Mouse (Mus musculus): Measurements from ENCODE around the gene Ccdc92b. TPM values are rescaled to one million over a fixed set of nuclear protein-coding genes. Genes with fewer than 3 reads are reported as not detected.

Gene Ccdc92b
- total and polyA plus RNA-seq, 2 experiments: 0.06 to 0.09 TPM

GRCm38 (mm10) chr11:74631880-74632789 is 12.7 kb downstream of the Ccdc92b start:
- 85% methylated on average over 7 of the region's 7 CpGs for WGBS
- DNase-seq (ENCODE audit: extremely low read depth, low read depth, low spot score): no peak
- H3K79me2 ChIP-seq (ENCODE audit: control insufficient read depth, insufficient read depth, low read length): no peaks in the 10 kb centered on the region
- no peaks in the 10 kb centered on the region for H3K27me3 ChIP-seq (ENCODE audit: control insufficient read depth, insufficient read depth, low read length)
- no peak overlapping the region for H3K4me3 ChIP-seq (ENCODE audit: insufficient read depth, low read depth, low read length)
- H3K36me3 ChIP-seq (ENCODE audit: control insufficient read depth, insufficient read depth, low read length): no peaks in the 10 kb centered on the region
- no peak overlapping the region for H3K9ac ChIP-seq (ENCODE audit: low read depth, low read length)
- H3K27ac ChIP-seq (replicated peaks; ENCODE audit: insufficient read depth, low read depth, low read length): no peak overlapping the region
- H3K4me1 ChIP-seq (ENCODE audit: control insufficient read depth, insufficient read depth, low read length): no peaks in the 10 kb centered on the region
- TF ChIP-seq CTCF (IDR thresholded peaks at IDR 0.05; ENCODE audit: low read depth, low read length): no peak
- TF ChIP-seq POLR2A (IDR thresholded peaks at IDR 0.05; ENCODE audit: extremely low read depth, insufficient read depth, low read length): no peak

DNA sequence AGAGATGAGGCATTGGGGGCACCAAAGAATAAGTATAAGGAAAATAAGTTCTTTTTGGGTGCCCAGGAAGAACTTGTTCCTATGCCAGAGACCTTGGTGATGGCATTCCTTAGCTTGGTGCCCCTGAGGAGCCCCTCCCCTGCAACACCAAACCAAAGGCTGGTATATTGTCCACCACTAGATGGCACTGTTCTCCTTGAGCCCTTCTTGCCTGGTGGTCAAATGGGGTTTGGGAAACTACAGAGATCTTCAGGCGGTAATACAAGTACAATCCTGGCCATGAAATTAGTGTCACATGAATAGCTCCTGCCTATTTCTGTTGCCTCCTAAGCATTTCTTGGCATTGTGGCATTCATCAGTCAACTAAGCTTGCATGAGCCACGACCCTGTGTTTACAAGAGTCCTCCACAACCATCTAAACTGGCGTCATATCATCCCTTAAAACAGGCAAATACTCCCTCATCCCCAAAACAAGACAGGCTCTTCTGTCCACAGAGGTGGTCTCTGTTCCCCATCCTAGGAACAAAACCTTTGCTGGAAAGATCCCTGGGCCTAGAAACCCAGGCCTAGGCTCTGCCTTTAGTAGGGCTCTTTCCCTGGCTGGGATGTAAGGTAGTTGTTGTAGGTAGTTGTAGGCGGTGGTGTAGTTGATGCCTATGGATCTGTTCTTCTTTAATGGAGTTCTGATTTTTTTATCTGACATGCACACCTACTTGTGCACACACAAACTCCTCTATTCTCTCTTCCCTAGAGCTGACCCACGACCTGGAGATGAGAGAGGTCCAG is 15.3 kb downstream of the Ccdc92b start:
- WGBS: 73% methylated on average over 5 of the region's 5 CpGs
- Histone ChIP-seq H3K36me3 (ENCODE audit: control insufficient read depth, insufficient read depth, low read length) (no peaks in the 10 kb centered on the region), H3K79me2 (ENCODE audit: control insufficient read depth, insufficient read depth, low read length) (no peaks in the 10 kb centered on the region), H3K4me3 (ENCODE audit: insufficient read depth, low read depth, low read length) (no peak overlapping the region), H3K27me3 (ENCODE audit: control insufficient read depth, insufficient read depth, low read length) (no peaks in the 10 kb centered on the region), H3K4me1 (ENCODE audit: control insufficient read depth, insufficient read depth, low read length) (peaks cover 10% of the 10 kb centered on the region; the same call in 1 of the 2 replicates), H3K9ac (ENCODE audit: low read depth, low read length) (no peak overlapping the region), H3K27ac (replicated peaks; ENCODE audit: insufficient read depth, low read depth, low read length) (no peak overlapping the region)
- TF ChIP-seq POLR2A (IDR thresholded peaks at IDR 0.05; ENCODE audit: extremely low read depth, insufficient read depth, low read length): no peak
- peak; percentile 76 for TF ChIP-seq CTCF (IDR thresholded peaks at IDR 0.05; ENCODE audit: low read depth, low read length)
- peak; percentile 48 for DNase-seq (ENCODE audit: extremely low read depth, low read depth, low spot score)

- peaks cover 10% of the 10 kb centered on the region; the same call in 1 of the 2 replicates for H3K4me1 ChIP-seq (ENCODE audit: control insufficient read depth, insufficient read depth, low read length)
- H3K36me3 ChIP-seq (ENCODE audit: control insufficient read depth, insufficient read depth, low read length): no peaks in the 10 kb centered on the region
- TF ChIP-seq CTCF (IDR thresholded peaks at IDR 0.05; ENCODE audit: low read depth, low read length) (no peak), POLR2A (IDR thresholded peaks at IDR 0.05; ENCODE audit: extremely low read depth, insufficient read depth, low read length) (no peak)
- peak overlapping the region; percentile 85 for H3K9ac ChIP-seq (ENCODE audit: low read depth, low read length)
- no peak overlapping the region for H3K27ac ChIP-seq (replicated peaks; ENCODE audit: insufficient read depth, low read depth, low read length)
- no peaks in the 10 kb centered on the region for H3K79me2 ChIP-seq (ENCODE audit: control insufficient read depth, insufficient read depth, low read length)
- DNase-seq (ENCODE audit: extremely low read depth, low read depth, low spot score): no peak
- WGBS: 31% methylated on average over 8 of the region's 8 CpGs
- peak overlapping the region; percentile 78; the same call in 1 of the 2 replicates for H3K4me3 ChIP-seq (ENCODE audit: insufficient read depth, low read depth, low read length)
- no peaks in the 10 kb centered on the region for H3K27me3 ChIP-seq (ENCODE audit: control insufficient read depth, insufficient read depth, low read length)
These were observed 18.1 kb downstream of the Ccdc92b start for GRCm38 (mm10) chr11:74637486-74637885.

DNA sequence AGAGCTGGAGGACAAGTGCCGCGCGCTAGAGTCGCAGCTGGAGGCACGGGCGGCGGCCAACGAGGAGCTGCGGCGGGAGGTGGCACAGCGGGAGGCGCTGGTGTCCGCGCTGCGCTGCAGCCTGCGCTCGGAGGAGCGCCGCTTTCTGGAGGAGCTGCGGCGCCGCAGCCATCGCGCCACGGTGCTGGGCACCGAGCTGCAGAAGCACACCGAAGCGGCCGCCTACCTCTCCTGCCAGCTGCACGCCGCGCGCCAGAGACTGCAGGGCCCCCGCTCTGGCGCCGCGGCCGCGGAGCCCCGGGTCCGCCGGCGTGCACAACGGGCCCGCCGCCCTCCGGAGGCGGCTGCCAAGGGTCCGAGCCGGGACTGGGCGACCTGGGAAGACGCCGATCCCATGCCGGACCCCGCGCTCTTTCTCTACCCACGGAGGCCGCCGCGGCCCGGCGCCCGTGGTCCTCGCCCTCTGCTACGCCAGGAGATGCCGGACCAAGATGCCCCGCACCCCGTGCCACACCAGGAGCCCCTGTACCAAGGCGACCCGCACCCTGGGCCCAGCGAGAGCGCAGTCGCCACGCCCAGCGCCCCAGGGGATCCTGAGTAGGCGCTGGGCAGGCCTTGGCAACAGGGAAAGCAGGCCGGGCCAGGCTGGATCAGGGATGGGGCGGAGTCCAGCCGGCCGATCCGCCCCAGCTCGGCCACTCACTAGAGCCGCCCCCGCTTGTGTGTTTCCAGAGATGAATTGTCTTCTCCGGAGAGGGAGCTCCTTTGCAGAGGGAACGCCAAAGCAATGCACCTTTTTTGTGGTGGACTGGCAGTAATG is 18.8 kb downstream of the Ccdc92b start:
- peak overlapping the region; percentile 80 for H3K27ac ChIP-seq (replicated peaks; ENCODE audit: insufficient read depth, low read depth, low read length)
- peak overlapping the region; percentile 78 for H3K4me3 ChIP-seq (ENCODE audit: insufficient read depth, low read depth, low read length)
- H3K4me1 ChIP-seq (ENCODE audit: control insufficient read depth, insufficient read depth, low read length): peaks cover 10% of the 10 kb centered on the region; the same call in 1 of the 2 replicates
- WGBS: under 1% methylated on average over 84 of the region's 86 CpGs
- TF ChIP-seq POLR2A (IDR thresholded peaks at IDR 0.05; ENCODE audit: extremely low read depth, insufficient read depth, low read length) (no peak), CTCF (IDR thresholded peaks at IDR 0.05; ENCODE audit: low read depth, low read length) (peak; percentile 87)
- H3K9ac ChIP-seq (ENCODE audit: low read depth, low read length): peak overlapping the region; percentile 85
- peak; percentile 73 for DNase-seq (ENCODE audit: extremely low read depth, low read depth, low spot score)
- no peaks in the 10 kb centered on the region for H3K36me3 ChIP-seq (ENCODE audit: control insufficient read depth, insufficient read depth, low read length)
- no peaks in the 10 kb centered on the region for H3K27me3 ChIP-seq (ENCODE audit: control insufficient read depth, insufficient read depth, low read length)
- no peaks in the 10 kb centered on the region for H3K79me2 ChIP-seq (ENCODE audit: control insufficient read depth, insufficient read depth, low read length)

DNA sequence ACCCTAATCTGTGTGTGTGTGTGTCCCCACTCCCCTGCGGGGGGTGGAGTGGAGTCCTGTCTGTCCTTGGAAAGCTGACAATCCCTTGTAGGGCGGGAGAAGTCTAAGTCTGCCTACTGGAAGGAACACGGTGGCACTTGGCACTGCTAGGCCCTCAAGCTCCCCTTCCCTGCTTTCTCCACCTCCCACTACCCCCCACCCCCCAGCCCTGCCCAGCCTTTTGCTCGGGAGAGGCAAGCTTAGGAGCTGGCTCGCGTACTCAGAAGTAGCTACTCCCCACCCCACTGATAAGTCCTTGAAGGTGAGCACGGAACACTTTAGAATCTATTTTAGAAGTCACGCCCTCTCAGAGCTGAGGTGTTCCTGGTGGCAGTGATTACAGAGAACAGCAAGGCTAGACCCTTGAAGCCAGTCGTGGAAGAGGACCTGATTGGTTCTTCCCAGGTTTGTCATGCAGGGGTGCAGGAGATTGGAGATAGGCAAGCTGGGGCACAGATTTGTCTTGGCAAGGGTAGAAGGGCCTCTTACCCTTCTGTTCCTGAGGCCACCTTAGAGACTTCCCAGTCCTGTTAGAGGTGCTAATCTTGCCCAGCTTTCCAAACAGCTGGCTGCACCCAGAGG is 19.5 kb downstream of the Ccdc92b start:
- Histone ChIP-seq H3K4me1 (ENCODE audit: control insufficient read depth, insufficient read depth, low read length) (peaks cover 10% of the 10 kb centered on the region; the same call in 1 of the 2 replicates), H3K4me3 (ENCODE audit: insufficient read depth, low read depth, low read length) (peak overlapping the region; percentile 78), H3K36me3 (ENCODE audit: control insufficient read depth, insufficient read depth, low read length) (no peaks in the 10 kb centered on the region), H3K27me3 (ENCODE audit: control insufficient read depth, insufficient read depth, low read length) (no peaks in the 10 kb centered on the region), H3K9ac (ENCODE audit: low read depth, low read length) (peak overlapping the region; percentile 58), H3K79me2 (ENCODE audit: control insufficient read depth, insufficient read depth, low read length) (no peaks in the 10 kb centered on the region), H3K27ac (replicated peaks; ENCODE audit: insufficient read depth, low read depth, low read length) (peak overlapping the region; percentile 60)
- DNase-seq (ENCODE audit: extremely low read depth, low read depth, low spot score): no peak
- WGBS: 17% methylated on average over 9 of the region's 9 CpGs
- TF ChIP-seq POLR2A (IDR thresholded peaks at IDR 0.05; ENCODE audit: extremely low read depth, insufficient read depth, low read length) (no peak), CTCF (IDR thresholded peaks at IDR 0.05; ENCODE audit: low read depth, low read length) (no peak)

All from liver, adult 2 months (tissue).